Mouse (Mus musculus) midbrain, postnatal 0 days (tissue): ENCODE data around the gene Evx2. TPM values are rescaled to one million over a fixed set of nuclear protein-coding genes. Genes with fewer than 3 reads are reported as not detected.

Experiments used
- ATAC-seq: fragments of 200-750 bp; cut with Nextera tagmentation; 2 replicates; pipeline ENCODE4 v1.8.0; 2017; ENCODE audit warnings: moderate number of reproducible peaks, mild to moderate bottlenecking, moderate TSS enrichment, moderate library complexity; ENCODE audit not compliant: low FRiP score
- DNase-seq: peaks from one replicate; pipeline ENCODE4 v3.0.0-alpha.2; 2015; ENCODE audit warnings: low spot score
- H3K27ac ChIP-seq: fragments of 300-500 bp; sonication (generic); 2 replicates; pipeline ENCODE4 v1.5.1; 2014; ENCODE audit warnings: low read depth, mild to moderate bottlenecking, low read length, mixed read lengths
- H3K27me3 ChIP-seq: fragments of 300-500 bp; sonication (generic); 2 replicates; pipeline ENCODE4 v1.6.1; 2014; ENCODE audit warnings: low read length, control low read depth, mixed read lengths; ENCODE audit not compliant: insufficient read depth
- H3K36me3 ChIP-seq: fragments of 300-500 bp; sonication (generic); 2 replicates; pipeline ENCODE4 v1.6.1; 2014; ENCODE audit warnings: low read length, control low read depth, mixed read lengths; ENCODE audit not compliant: insufficient read depth
- H3K4me1 ChIP-seq: fragments of 300-500 bp; sonication (generic); 2 replicates; pipeline ENCODE4 v1.6.1; 2014; ENCODE audit warnings: mild to moderate bottlenecking, control low read depth, antibody characterized with exemption, low read length, mixed read lengths; ENCODE audit not compliant: insufficient read depth
- H3K4me2 ChIP-seq: fragments of 300-500 bp; sonication (generic); 2 replicates; pipeline ENCODE4 v1.6.1; 2014; ENCODE audit warnings: low read depth, mild to moderate bottlenecking, low read length, mixed read lengths; ENCODE audit not compliant: poor library complexity, severe bottlenecking
- H3K4me3 ChIP-seq: fragments of 300-500 bp; sonication (generic); 2 replicates; pipeline ENCODE4 v1.5.1; 2014; ENCODE audit warnings: low read depth, mild to moderate bottlenecking, low read length, moderate library complexity
- H3K9ac ChIP-seq: fragments of 300-500 bp; sonication (generic); replicated peaks from 2 replicates; pipeline ENCODE4 v1.6.1; 2014; ENCODE audit warnings: mild to moderate bottlenecking, low read length, moderate library complexity, mixed read lengths; ENCODE audit not compliant: poor library complexity, severe bottlenecking
- H3K9me3 ChIP-seq: fragments of 300-500 bp; sonication (generic); 2 replicates; pipeline ENCODE4 v1.6.1; 2016; ENCODE audit warnings: low read length, control low read depth
- CTCF ChIP-seq: IDR thresholded peaks from 2 replicates; pipeline ENCODE4 v1.5.1; 2016; ENCODE audit warnings: antibody characterized with exemption, mild to moderate bottlenecking
- WGBS: fragments of 180-500 bp; shearing (Covaris S2); extraction: QIAGEN DNeasy Blood & Tissue Kit; methylation state at CpG from one replicate; pipeline ENCODE4 v1.1.7; 2014; 5-methylcytosine and 5-hydroxymethylcytosine counted together
- polyA plus RNA-seq: library from polyadenylated mRNA; unstranded; fragments of >200 nt; fragmentation: Nextera tagmentation; extraction: Ambion mirVana; gene quantifications from 2 replicates; pipeline ENCODE4 v1.2.1, GENCODE M21; 2015
- total RNA-seq: library from RNA; depleted of rRNA; stranded (reverse); fragments of >200 nt; gene quantifications from 2 replicates; pipeline ENCODE4 v1.2.3, GENCODE M21; 2014

The Evx2 gene
- total and polyA plus RNA-seq, 2 experiments from 2014 or later = 0.33 to 4.2 TPM

GRCm38 (mm10) chr2:74700546-74701112 lies 41.3 kb upstream of the Evx2 start:
- Histone ChIP-seq H3K27ac (no peak overlapping the region), H3K4me2 (no peak overlapping the region), H3K36me3 (no peaks in the 10 kb centered on the region), H3K9me3 (no peaks in the 10 kb centered on the region), H3K27me3 (peaks cover 83% of the 10 kb centered on the region), H3K4me3 (no peak overlapping the region), H3K4me1 (0 out of 2 replicates have a peak, but pooled peaks cover 2% of the 10 kb centered on the region), H3K9ac (no peak overlapping the region)
- DNase-seq (no peak), ATAC-seq (no peak)
- 3% methylated on average over 22 of the region's 22 CpGs for WGBS
- TF ChIP-seq CTCF = no peak

- Histone ChIP-seq H3K9me3 (no peaks in the 10 kb centered on the region), H3K4me1 (0 out of 2 replicates have a peak, but pooled peaks cover 2% of the 10 kb centered on the region), H3K27me3 (peaks cover 83% of the 10 kb centered on the region), H3K9ac (no peak overlapping the region), H3K36me3 (no peaks in the 10 kb centered on the region), H3K27ac (no peak overlapping the region), H3K4me2 (no peak overlapping the region), H3K4me3 (no peak overlapping the region)
- TF ChIP-seq CTCF = no peak
- WGBS = 1% methylated on average over 23 of the region's 23 CpGs
- DNase-seq (no peak), ATAC-seq (no peak)
These were observed 40.5 kb upstream of the Evx2 start for GRCm38 (mm10) chr2:74699664-74700545.

- Histone ChIP-seq H3K36me3 (no peaks in the 10 kb centered on the region), H3K4me2 (no peak overlapping the region), H3K4me1 (0 out of 2 replicates have a peak, but pooled peaks cover 2% of the 10 kb centered on the region), H3K9me3 (no peaks in the 10 kb centered on the region), H3K27ac (no peak overlapping the region), H3K4me3 (no peak overlapping the region), H3K9ac (no peak overlapping the region), H3K27me3 (peaks cover 86% of the 10 kb centered on the region)
- ATAC-seq (no peak), DNase-seq (no peak)
- 2% methylated on average over 17 of the region's 17 CpGs for WGBS
- no peak for TF ChIP-seq CTCF
These were observed 39.7 kb upstream of the Evx2 start for GRCm38 (mm10) chr2:74699053-74699430.

GRCm38 (mm10) chr2:74698201-74699052 lies 39.1 kb upstream of the Evx2 start:
- 2% methylated on average over 56 of the region's 86 CpGs for WGBS
- Histone ChIP-seq H3K9me3 (no peaks in the 10 kb centered on the region), H3K4me2 (peak overlapping the region; percentile 35), H3K9ac (no peak overlapping the region), H3K4me1 (0 out of 2 replicates have a peak, but pooled peaks cover 2% of the 10 kb centered on the region), H3K27me3 (peaks cover 86% of the 10 kb centered on the region), H3K4me3 (peak overlapping the region; percentile 14), H3K36me3 (no peaks in the 10 kb centered on the region), H3K27ac (no peak overlapping the region)
- TF ChIP-seq CTCF = no peak
- no peak for DNase-seq
- no peak for ATAC-seq

- no peaks in the 10 kb centered on the region for H3K36me3 ChIP-seq
- H3K4me2 ChIP-seq = peak within 1 kb of the TSS; percentile 35
- H3K4me1 ChIP-seq = 0 out of 2 replicates have a peak, but pooled peaks cover 2% of the 10 kb centered on the region
- H3K27ac ChIP-seq = no peak within 1 kb of the TSS
- no peak for TF ChIP-seq CTCF
- ATAC-seq (0 out of 2 replicates have a peak, but pooled peaks have one; percentile 38), DNase-seq (no peak)
- H3K4me3 ChIP-seq = peak within 1 kb of the TSS; percentile 14
- no peak within 1 kb of the TSS for H3K9ac ChIP-seq
- H3K9me3 ChIP-seq = no peaks in the 10 kb centered on the region
- under 1% methylated on average over 43 of the region's 43 CpGs for WGBS
- H3K27me3 ChIP-seq = peaks cover 86% of the 10 kb centered on the region
These were observed 38.3 kb upstream of the Evx2 start, which contains the start of gene Hoxd9 for GRCm38 (mm10) chr2:74697567-74698121. TSS of gene Hoxd9 (plus strand) at chr2:74697727.
